Mouse (Mus musculus) right cerebral cortex, postnatal 25 days (tissue): Measurements from ENCODE around the gene Ccnb1ip1.

ENCODE experiments used
- DNase-seq: peaks from one replicate; pipeline ENCODE4 v3.0.0; 2022

Gene Ccnb1ip1

GRCm38 (mm10) chr14:50782166-50782565, 25.4 kb downstream of the Ccnb1ip1 start:
- DNase-seq, result no peak

- no peak for DNase-seq
Observed at GRCm38 (mm10) chr14:50771342-50771741, 36.2 kb downstream of the Ccnb1ip1 start.

GRCm38 (mm10) chr14:50765736-50766135, 41.8 kb downstream of the Ccnb1ip1 start:
- no peak for DNase-seq

- peak; percentile 21 for DNase-seq
Observed at GRCm38 (mm10) chr14:50758416-50759085, 49.0 kb downstream of the Ccnb1ip1 start.

- DNase-seq, result no peak
Observed at GRCm38 (mm10) chr14:50744994-50745393, 62.5 kb downstream of the Ccnb1ip1 start, which contains the start of gene Olfr749. TSS of gene Olfr749 (minus strand) at chr14:50745094.

GRCm38 (mm10) chr14:50741584-50741983, 65.9 kb downstream of the Ccnb1ip1 start:
- DNase-seq, result no peak

GRCm38 (mm10) chr14:50740334-50740733, 67.2 kb downstream of the Ccnb1ip1 start:
- DNase-seq, result no peak
